Comparison of ENCODE assay signal across 27 mouse cellular contexts in the genomic region with DNA sequence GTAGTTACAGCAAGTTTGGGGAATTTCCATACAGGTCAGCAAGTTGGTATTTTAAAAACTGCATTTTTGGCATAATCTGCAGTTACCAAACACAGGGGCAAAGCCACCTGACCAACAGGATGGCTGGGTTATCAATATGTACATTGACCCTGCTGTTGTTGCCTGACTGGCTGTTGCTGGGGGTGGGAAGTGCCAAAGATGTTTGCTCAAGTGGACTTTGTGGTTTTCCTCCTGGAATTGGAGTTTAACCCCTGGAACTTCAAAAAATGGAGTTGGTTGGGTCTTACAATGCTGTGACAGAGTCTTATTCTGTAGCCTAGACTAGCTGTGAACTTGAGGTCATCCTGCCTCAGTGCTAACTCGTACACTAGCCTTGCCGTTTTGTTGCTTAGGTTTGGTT. TPM values are rescaled to one million over a fixed set of nuclear protein-coding genes. Genes with fewer than 3 reads are reported as not detected.
DNase-seq lines count a peak whose midpoint lies in the region; ATAC-seq and TF ChIP-seq lines count a peak whose summit lies in the region.
"Had no signal": no experiment of that assay in that cellular context is flagged by ENCODE, and none has a peak within 500 bp of the region (broad histone marks: within the 10 kb centered on the region; RNA-seq: fewer than 3 reads in every experiment).

No protein-coding gene starts in this region.

- H3K4me2 ChIP-seq in kidney, embryonic 15.5 days, result no peak overlapping the region
- H3K4me2 ChIP-seq in intestine, postnatal 0 days (replicated peaks; ENCODE audit: low read depth), result no peak overlapping the region
- H3K4me2 ChIP-seq in liver, embryonic 15.5 days, result no peak overlapping the region
- H3K4me2 ChIP-seq: embryonic facial prominence, embryonic 15.5 days; forebrain, embryonic 12.5 days; heart, embryonic 13.5 days; hindbrain, embryonic 15.5 days; limb, embryonic 13.5 days; lung, embryonic 14.5 days; midbrain, embryonic 15.5 days had no signal

- TF ChIP-seq CTCF in intestine, postnatal 0 days (IDR thresholded peaks at IDR 0.05; ENCODE audit: low read depth), result no peak

- peak; percentile 16 to 36 for DNase-seq in kidney, postnatal 36 days
- no peak for DNase-seq in thymus, postnatal 36 days
- DNase-seq in gastrocnemius, postnatal 36 days, result no peak
- DNase-seq: adrenal gland, postnatal 25 days; B cell, adult 2 months; cerebellum, adult 2 months; cerebellum, postnatal 25 days; forebrain, postnatal 0 days; heart, postnatal 14 days; kidney, postnatal 25 days; lung, embryonic 14.5 days; right cerebral cortex, postnatal 4 days; thymus, adult 2 months; thymus, postnatal 4 days had no signal

- H3K4me1 ChIP-seq in kidney, embryonic 15.5 days, result no peaks in the 10 kb centered on the region
- no peaks in the 10 kb centered on the region for H3K4me1 ChIP-seq in intestine, postnatal 0 days (replicated peaks; ENCODE audit: control insufficient read depth, insufficient read depth, low read length)
- H3K4me1 ChIP-seq in liver, embryonic 15.5 days (replicated peaks), result no peaks in the 10 kb centered on the region
- H3K4me1 ChIP-seq: embryonic facial prominence, embryonic 10.5 days; embryonic facial prominence, embryonic 15.5 days; forebrain, embryonic 12.5 days; heart, embryonic 13.5 days; hindbrain, embryonic 10.5 days; hindbrain, embryonic 15.5 days; limb, embryonic 13.5 days; midbrain, embryonic 10.5 days; midbrain, embryonic 15.5 days had no signal

- H3K27me3 ChIP-seq in kidney, embryonic 15.5 days, result no peaks in the 10 kb centered on the region
- no peaks in the 10 kb centered on the region for H3K27me3 ChIP-seq in intestine, postnatal 0 days (replicated peaks; ENCODE audit: control insufficient read depth, insufficient read depth, low read length)
- no peaks in the 10 kb centered on the region for H3K27me3 ChIP-seq in liver, embryonic 15.5 days
- H3K27me3 ChIP-seq: embryonic facial prominence, embryonic 15.5 days; forebrain, embryonic 12.5 days; heart, embryonic 13.5 days; hindbrain, embryonic 15.5 days; limb, embryonic 13.5 days; midbrain, embryonic 15.5 days had no signal

- 96% methylated on average over 2 of the region's 2 CpGs for WGBS in kidney, embryonic 15.5 days
- 53% methylated on average over 2 of the region's 2 CpGs for whole genome bisulfite sequencing in intestine, postnatal 0 days
- 76% methylated on average over 2 of the region's 2 CpGs for WGBS in liver, embryonic 15.5 days (ENCODE audit: insufficient replicate concordance)

- H3K27ac ChIP-seq in kidney, embryonic 15.5 days, result no peak overlapping the region
- peak overlapping the region; percentile 51 for H3K27ac ChIP-seq in intestine, postnatal 0 days (ENCODE audit: low read depth, low read length)
- H3K27ac ChIP-seq in liver, embryonic 15.5 days (replicated peaks), result peak overlapping the region; percentile 45; the same call in 1 of the 2 replicates
- H3K27ac ChIP-seq: embryonic facial prominence, embryonic 10.5 days; embryonic facial prominence, embryonic 15.5 days; forebrain, embryonic 12.5 days; heart, embryonic 13.5 days; hindbrain, embryonic 10.5 days; hindbrain, embryonic 15.5 days; limb, embryonic 13.5 days; midbrain, embryonic 10.5 days; midbrain, embryonic 15.5 days had no signal

- no peak for ATAC-seq in kidney, embryonic 15.5 days (replicated peaks; ENCODE audit: low FRiP score)
- ATAC-seq in intestine, postnatal 0 days, result peak; percentile 73
- ATAC-seq in liver, embryonic 15.5 days (ENCODE audit: insufficient read depth), result peak; percentile 60
- ATAC-seq: forebrain, postnatal 0 days; inflammation-experienced regulatory T-cells, adult 6 months; midbrain, embryonic 15.5 days had no signal

- no peak overlapping the region for H3K4me3 ChIP-seq in kidney, embryonic 15.5 days (replicated peaks)
- no peak overlapping the region for H3K4me3 ChIP-seq in intestine, postnatal 0 days (ENCODE audit: low read depth, low read length)
- no peak overlapping the region for H3K4me3 ChIP-seq in liver, embryonic 15.5 days (replicated peaks)
- H3K4me3 ChIP-seq: embryonic facial prominence, embryonic 10.5 days; embryonic facial prominence, embryonic 15.5 days; forebrain, embryonic 12.5 days; heart, embryonic 13.5 days; hindbrain, embryonic 10.5 days; hindbrain, embryonic 15.5 days; limb, embryonic 13.5 days; midbrain, embryonic 10.5 days; midbrain, embryonic 15.5 days had no signal

- no peaks in the 10 kb centered on the region for H3K9me3 ChIP-seq in kidney, embryonic 15.5 days (replicated peaks)
- H3K9me3 ChIP-seq in intestine, postnatal 0 days (ENCODE audit: control insufficient read depth), result no peaks in the 10 kb centered on the region
- H3K9me3 ChIP-seq in liver, embryonic 15.5 days (replicated peaks), result no peaks in the 10 kb centered on the region
- H3K9me3 ChIP-seq: embryonic facial prominence, embryonic 10.5 days; embryonic facial prominence, embryonic 15.5 days; forebrain, embryonic 12.5 days; heart, embryonic 13.5 days; hindbrain, embryonic 10.5 days; hindbrain, embryonic 15.5 days; limb, embryonic 13.5 days; midbrain, embryonic 10.5 days; midbrain, embryonic 15.5 days had no signal

- peaks cover 67% of the 10 kb centered on the region for H3K36me3 ChIP-seq in kidney, embryonic 15.5 days
- peaks cover 50% of the 10 kb centered on the region for H3K36me3 ChIP-seq in intestine, postnatal 0 days (ENCODE audit: control insufficient read depth, insufficient read depth)
- peaks cover 16% of the 10 kb centered on the region for H3K36me3 ChIP-seq in liver, embryonic 15.5 days (replicated peaks)

- intact Hi-C loops in gastrocnemius, postnatal 36 days (cut with DNase I), result no loop called here

- no peak overlapping the region for H3K9ac ChIP-seq in kidney, embryonic 15.5 days
- no peak overlapping the region for H3K9ac ChIP-seq in intestine, postnatal 0 days (ENCODE audit: low read depth, low read length)
- H3K9ac ChIP-seq in liver, embryonic 15.5 days, result no peak overlapping the region
- H3K9ac ChIP-seq: embryonic facial prominence, embryonic 15.5 days; forebrain, embryonic 12.5 days; forebrain, postnatal 0 days; heart, embryonic 13.5 days; hindbrain, embryonic 15.5 days; limb, embryonic 13.5 days; lung, embryonic 14.5 days; midbrain, embryonic 15.5 days had no signal

RNA-seq across cellular contexts. Expression of a gene that starts 13.2 kb away (rescaled TPM):
- polyA plus RNA-seq in kidney, embryonic 15.5 days (2015; fragmentation: Nextera tagmentation; extraction: Ambion mirVana), result 17.7 and 20.8 TPM in 2 replicates
- 34.5 and 37.5 TPM in 2 replicates for polyA plus RNA-seq in intestine, postnatal 0 days (2015; fragmentation: Nextera tagmentation; extraction: Ambion mirVana)
- polyA plus RNA-seq in liver, embryonic 15.5 days (2015; fragmentation: Nextera tagmentation; extraction: Ambion mirVana), result 9.0 and 9.8 TPM in 2 replicates
- 10 to 100 TPM; 12.5 to 14.5 TPM for total RNA-seq in gastrocnemius, postnatal 36 days (2021)

RNA-seq across cellular contexts. Expression of a gene that starts 22.7 kb away (rescaled TPM):
- 8.9 and 10.5 TPM in 2 replicates for polyA plus RNA-seq in kidney, embryonic 15.5 days (2015; fragmentation: Nextera tagmentation; extraction: Ambion mirVana)
- 105 and 125 TPM in 2 replicates for polyA plus RNA-seq in intestine, postnatal 0 days (2015; fragmentation: Nextera tagmentation; extraction: Ambion mirVana)
- polyA plus RNA-seq in liver, embryonic 15.5 days (2015; fragmentation: Nextera tagmentation; extraction: Ambion mirVana), result 10.0 and 12.7 TPM in 2 replicates
- under 1 TPM; 0.17 to 0.28 TPM for total RNA-seq in gastrocnemius, postnatal 36 days (2021)

RNA-seq across cellular contexts. Expression of a gene that starts 34.4 kb away (rescaled TPM):
- polyA plus RNA-seq in kidney, embryonic 15.5 days (2015; fragmentation: Nextera tagmentation; extraction: Ambion mirVana), result 524 and 598 TPM in 2 replicates
- 1,002 and 1,003 TPM in 2 replicates for polyA plus RNA-seq in intestine, postnatal 0 days (2015; fragmentation: Nextera tagmentation; extraction: Ambion mirVana)
- polyA plus RNA-seq in liver, embryonic 15.5 days (2015; fragmentation: Nextera tagmentation; extraction: Ambion mirVana), result 303 and 305 TPM in 2 replicates
- total RNA-seq in gastrocnemius, postnatal 36 days (2021), result 100 to 1,000 TPM; 843 to 875 TPM

RNA-seq across cellular contexts. Expression of a gene that starts 34.6 kb away (rescaled TPM):
- polyA plus RNA-seq in kidney, embryonic 15.5 days (2015; fragmentation: Nextera tagmentation; extraction: Ambion mirVana), result 72.4 and 79.5 TPM in 2 replicates
- polyA plus RNA-seq in intestine, postnatal 0 days (2015; fragmentation: Nextera tagmentation; extraction: Ambion mirVana), result 49.2 and 52.0 TPM in 2 replicates
- 25.5 and 27.6 TPM in 2 replicates for polyA plus RNA-seq in liver, embryonic 15.5 days (2015; fragmentation: Nextera tagmentation; extraction: Ambion mirVana)
- 10 to 100 TPM; 17.3 to 19.3 TPM for total RNA-seq in gastrocnemius, postnatal 36 days (2021)

Comparison
In these comparisons a context has a peak if more than half of its experiments do, and no peak if none do; other contexts are left out.
1. DNase-seq: peak in kidney, postnatal 36 days (2 of 2); none in thymus, postnatal 36 days (0 of 2) and gastrocnemius, postnatal 36 days (0 of 2).